Mouse (Mus musculus): Measurements from ENCODE around the gene Pomp.

Gene Pomp

DNA sequence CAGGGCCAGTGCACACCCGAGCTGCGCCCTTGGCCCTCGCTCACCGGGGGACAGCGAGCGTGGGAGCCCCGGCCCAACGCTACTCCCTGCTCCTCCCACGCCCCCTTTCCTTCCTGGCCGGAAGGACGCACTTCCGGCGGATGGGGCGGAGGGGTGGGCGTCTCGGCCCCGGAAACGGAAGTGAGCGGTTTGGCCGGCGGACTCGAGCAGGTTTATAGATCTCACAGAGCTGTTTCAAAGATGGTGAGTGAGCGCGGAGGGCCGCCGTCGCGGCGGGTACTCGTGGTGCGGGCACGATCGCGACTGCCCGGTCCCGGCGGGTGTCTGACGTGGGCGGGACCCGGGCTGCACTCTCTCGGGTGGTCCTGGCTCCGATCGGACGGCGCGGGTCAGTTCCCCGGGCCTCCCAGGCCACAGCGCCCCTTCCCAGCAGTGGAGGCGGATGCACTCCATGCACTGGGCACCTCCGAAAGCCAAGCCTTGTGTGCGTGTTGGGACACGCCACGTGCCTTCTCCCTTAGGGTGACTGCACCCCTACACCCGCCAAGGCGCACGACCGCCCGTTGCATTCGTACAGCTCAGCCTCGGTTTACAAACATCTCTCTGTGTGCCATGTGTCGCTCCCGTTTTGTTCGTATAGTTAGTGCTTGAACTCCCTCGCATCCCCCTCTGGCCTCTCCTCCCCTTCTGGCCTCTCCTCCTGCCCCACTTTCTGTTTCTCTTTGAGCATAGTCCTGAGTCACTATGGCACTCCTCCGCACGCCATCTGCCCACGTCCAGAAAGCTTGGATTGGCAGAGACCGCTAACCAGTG, at the start of gene Pomp:
TSS of gene Pomp (plus strand) at position 13 of the 813 bp plus-strand sequence.
- peak; percentile 78 for DNase-seq

DNA sequence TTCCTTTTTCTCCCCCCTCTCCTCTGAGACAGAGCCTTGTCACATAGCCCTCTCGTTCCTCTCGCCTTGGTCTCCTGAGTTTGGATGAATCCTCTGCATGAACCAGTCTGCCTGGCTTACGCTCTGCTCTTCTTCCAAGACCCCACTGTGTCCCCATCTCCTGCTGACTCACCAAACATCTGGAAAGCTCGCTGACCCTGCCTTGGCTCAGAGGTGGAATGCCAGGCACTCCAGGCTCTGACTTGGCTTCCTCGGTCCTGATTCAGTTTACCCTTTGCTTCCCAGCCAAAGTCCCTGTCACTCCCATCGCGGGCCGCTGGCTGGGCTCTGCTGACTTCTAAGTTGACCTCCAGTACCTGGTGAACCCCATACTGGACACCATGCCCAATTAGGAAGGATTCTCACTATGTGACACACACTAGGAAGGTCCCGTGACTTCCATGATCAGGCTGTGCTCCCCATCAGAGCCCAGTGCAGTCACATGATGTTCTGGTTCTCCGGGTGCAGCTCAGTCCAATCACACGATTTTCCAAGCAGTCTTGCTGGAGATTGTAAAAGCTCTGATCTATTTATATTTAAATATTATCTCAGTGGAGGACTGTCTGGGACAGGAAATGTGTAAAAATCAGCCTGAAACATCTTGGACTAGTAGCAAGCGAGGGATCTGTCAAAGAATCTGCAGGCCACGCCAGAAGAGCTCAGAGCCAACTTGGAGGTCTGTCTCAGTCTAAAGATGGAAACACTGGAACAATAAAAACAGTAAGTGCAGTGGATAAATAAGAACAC, 47.8 kb upstream of the Pomp start:
- no peak for DNase-seq

DNA sequence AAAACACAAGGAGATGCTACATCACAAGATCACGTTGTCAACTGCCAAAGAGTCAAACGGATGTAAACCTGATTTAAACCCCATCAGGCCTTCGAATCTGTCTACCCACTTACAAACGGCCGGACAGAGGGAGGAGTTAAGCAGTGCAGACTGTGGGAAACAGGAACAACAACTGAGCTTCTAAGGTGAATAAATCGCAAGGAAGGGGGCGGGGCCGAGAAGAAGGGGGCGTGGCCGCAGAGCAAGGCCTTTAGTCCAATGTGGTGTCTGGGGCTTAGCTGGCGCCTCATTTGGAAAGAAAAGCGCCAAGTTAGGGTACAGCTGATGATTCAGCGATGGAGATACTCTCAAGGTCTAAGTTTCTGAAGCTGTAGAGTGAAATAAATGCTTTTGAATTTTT, 45.3 kb upstream of the Pomp start:
- DNase-seq, result no peak

DNA sequence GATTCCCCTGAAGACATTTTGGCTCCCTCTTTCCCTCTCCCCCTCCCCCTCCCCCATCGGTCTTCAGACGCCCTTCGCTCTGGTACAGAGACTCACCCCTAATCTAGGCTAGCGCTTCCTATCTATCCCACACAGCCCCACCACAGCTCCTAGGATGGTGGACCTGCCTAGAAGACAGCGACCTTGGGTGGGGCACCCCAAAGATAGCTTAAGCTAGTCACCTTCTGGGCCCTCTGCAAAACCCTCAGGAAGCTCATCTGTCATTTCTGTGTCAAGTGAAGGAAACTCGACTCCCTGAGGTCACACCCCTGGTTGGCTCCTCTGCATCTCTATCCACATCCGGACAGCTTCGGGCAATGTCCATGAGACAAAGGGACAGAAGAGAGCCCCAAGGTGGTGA, 44.7 kb upstream of the Pomp start:
- DNase-seq, result no peak

DNA sequence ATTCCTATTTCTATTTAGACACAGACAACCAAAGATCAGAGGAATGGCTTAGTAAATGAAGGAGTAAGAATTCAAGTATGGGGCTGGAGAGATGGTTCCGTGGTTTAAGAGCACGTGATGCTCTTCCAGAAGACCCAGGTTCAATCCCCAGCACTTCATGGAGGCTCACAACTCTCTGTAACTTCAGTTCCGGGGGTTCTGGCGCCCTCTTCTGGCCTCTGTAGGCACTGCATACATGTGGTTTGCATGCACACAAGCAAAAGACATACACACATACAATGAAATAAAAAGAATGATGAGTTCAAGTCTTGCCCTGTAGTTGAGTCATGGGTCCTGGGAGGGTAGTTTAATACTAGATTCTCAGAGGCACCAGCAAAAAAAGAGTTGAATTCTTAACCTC, 43.8 kb upstream of the Pomp start:
- DNase-seq, result no peak

DNA sequence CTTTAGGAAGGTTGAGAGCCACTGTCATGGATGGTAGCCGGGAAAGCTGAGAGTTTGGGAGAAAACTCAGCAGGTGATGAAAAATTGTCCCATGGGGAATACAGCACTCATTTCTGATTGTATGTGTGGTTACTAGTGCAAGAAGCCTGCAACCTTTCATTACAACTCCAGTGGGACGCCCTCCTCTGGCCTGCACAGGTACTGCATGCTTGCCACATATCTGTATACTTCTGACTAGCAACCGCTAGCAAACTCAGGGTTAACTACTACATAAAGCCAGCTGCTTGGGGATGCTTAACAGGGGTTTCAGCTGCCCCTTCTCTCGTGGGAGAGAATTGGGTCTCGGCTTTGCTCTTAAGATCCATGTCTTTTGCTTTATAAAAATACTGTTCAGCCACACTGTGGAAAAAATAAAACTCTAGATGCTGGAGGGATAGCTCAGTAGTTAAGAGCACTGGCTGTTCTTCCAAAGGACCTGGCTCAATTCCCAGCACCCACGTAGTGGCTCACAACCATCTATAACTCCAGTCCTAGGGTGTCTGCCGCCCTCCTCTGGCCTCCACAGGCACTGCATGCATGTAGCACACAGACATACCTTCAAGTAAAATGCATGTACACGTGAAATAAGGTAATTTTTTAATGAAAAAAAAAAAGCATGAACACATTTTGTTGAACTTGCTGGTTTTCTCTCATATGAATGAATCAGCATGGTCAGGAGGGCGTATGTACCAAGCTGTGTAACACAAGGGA, 42.3 kb upstream of the Pomp start:
- no peak for DNase-seq

DNA sequence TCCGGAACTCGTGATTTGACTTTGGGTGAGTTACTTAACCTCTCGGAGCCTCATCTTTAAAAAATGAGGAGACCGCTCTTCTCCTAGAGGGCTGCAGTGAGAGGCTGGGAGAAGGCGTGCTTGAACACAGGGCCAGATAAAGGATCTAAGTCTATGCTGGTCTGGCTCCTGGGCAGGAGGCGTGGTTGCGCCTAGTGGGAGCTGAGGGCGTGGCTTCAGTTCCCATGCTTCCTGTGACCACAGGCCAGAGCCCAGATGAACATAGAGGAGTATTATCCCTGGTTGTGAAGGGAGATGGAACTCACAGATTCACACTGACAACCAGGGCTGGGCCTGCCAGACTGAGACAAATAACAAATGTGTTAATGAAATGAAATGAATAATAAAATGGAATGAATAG, 41.4 kb upstream of the Pomp start:
- no peak for DNase-seq

DNA sequence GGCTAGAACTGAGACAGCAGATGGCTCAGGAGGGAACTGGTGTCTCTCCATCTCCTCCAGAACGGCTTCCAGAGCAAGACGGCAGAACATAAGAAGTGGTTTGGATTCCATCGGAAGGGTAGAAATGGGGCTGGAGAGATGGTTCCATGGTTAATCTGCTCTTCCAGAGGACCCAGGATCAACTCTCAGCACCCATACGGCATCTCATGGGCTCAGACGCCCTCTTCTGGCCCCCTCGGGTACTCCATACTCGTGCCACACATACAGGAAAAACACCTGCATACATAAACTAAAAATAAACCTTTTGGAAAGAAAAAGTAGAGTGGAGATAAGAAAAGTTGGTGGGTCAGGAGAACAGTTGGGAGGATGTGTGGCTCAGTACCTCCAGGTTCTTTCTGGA, 40.4 kb upstream of the Pomp start:
- DNase-seq, result no peak

DNA sequence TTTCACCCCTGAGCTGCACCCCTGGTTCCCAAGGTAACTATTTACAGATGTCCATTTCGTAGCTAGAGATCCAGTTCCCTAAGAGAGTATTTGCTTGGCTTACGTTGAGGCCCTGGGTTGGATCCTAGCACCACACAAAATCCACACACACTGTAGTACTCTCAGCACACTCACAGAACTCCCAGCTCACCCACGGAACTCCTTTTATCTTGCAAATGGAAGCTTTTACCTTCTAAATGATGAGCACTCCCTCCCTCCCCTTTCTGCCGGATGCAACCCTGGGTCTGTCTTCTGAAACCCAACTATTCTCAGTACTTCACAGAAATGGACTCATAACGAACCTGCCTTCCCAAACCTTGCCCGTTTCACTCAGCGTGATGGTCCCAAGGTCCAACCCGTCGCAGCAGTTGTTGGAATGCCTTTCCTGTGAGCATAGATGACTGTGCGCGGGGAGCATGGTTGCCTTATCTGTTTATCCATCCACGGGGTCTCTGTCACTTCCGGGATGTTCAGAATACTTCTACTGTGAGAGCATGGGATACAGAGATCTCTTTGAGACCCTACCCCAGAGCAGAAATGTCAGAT, 36.1 kb upstream of the Pomp start:
- DNase-seq, result no peak

DNA sequence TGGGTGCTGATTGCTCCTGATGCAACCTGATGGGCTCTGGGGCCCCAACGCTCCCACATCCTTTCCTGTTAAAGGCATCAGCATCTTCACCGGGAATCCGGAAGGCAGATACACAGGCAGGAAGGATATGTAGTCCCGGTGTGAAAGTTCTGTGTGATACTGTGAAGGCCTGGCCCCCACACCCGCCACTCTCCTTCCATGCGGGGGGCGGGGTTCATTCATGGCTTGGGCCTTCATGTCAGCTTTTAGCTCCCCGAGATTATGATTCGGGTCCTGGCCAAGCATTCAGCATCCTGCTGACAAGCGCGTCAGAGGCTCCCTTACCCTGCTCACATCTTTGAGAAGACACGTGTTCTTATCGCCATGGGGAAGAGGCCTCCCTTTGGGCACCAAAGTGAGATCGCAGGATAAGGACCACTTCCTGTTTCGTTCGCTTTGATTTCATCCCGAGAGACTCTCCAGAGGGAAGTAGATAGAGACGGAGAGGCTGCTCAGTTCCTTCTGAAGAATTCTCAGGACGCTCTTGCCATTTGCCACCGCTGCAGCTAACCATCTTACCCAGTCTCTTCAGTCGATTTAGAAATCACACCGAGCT, 34.8 kb upstream of the Pomp start:
- no peak for DNase-seq

DNA sequence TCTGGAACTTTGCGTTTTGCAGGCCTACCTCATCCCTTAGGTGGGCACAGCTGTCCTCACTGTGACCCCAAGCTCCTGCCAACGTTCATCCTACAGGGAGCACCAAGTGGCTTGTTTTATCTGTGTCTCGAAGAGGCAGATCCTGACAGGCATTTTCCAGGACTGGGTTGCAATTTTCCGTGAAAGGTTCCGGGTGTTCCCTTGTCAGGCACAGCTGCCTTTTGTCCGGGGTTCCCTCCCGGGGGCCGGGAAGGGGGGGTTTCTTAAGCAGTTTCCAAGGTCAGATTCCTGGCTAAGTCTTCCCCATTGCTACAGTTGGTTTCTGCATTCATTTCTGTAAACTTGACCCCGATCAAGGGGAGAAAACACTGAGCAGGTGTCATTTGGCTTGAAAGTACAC, 34.2 kb upstream of the Pomp start:
- no peak for DNase-seq

DNA sequence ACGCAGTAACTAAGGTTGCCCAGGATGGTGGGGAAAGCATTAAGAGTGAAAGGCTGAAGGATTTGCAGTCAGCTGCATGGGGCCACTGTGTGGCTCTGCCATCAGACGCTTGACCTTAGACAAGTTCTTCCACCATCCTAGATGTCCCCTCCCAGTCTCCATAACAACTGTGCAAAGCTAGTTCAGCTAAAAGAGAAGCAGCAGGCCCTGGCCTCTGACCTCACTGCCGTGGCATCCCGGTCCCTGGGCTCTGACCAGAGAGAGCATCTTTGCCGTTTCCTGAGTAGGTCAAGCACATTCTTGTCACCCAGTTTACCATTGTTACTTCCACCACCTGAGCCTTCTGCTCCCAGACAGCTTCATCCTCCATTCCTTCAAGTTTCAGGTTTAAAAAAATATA, 33.7 kb upstream of the Pomp start:
- no peak for DNase-seq

DNA sequence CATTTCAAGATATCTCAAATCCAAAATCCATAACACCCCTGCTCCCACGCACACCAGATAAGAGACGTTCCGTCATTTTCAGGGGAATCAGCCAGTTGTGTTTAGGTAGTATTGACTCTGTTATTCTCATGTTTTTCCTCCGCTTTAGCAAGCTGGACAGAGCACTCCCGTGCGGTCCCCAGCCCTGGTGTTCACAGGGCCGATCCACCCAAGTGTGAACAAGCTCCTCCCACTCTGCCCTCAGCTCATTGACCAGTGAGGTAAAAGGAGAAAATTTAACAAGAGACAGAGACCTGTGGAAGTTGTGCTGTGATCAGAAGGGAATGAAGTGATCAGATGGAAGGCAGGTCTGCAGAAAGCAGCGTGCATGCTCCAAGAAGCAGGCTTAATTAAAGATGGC, 31.4 kb upstream of the Pomp start:
- DNase-seq, result no peak

DNA sequence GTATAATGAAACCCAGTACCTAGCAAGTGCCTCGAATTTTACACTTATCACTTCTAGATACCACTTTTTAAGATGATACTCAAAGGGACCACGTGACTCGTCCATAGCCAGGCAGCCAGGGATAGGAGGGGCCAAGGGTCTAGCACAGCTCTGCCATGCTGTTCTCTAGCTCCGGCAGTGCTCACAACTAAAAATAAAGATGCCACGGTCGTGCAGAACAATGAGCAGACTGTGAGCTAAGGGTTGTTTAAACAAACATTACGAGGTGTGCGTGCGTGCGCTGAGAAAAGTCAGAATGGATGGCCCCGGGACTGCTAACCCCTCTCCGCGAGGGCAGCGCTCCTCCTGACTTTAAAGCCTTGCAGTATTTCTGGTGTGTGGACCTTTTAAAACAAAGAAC, 27.4 kb upstream of the Pomp start:
- no peak for DNase-seq

DNA sequence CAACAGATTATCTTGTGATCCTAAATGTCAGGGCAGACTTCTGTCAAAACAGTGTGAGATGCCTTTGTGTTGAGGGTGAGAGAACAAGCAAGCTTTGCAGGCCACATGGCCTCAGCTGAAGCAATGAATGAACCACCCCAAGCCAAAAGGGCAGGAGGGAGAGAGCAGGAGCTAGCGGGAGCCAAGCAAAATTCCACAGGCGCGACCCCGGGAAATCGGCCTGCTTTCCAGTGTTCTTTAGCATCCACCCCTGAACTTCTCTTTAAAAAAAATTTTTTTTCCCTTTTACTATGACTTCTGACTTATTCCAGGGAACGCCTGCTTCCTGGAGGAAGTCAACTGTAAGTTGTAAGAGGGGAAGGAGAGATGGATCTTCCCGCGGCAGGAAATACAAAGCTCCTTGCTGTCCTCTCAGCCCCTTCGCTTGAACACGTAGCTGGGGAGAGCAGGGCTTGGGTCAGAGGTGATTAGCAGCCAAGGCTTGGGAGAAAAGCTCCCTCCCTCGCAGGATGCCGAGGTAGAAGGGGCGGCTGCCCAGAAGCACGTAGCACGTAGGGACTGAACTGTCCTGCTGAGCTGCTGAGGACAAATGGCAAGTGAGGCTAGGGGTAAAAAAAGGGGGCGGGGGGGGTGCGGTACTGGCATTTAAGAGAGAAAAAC, 25.3 kb upstream of the Pomp start:
- DNase-seq, result no peak

DNA sequence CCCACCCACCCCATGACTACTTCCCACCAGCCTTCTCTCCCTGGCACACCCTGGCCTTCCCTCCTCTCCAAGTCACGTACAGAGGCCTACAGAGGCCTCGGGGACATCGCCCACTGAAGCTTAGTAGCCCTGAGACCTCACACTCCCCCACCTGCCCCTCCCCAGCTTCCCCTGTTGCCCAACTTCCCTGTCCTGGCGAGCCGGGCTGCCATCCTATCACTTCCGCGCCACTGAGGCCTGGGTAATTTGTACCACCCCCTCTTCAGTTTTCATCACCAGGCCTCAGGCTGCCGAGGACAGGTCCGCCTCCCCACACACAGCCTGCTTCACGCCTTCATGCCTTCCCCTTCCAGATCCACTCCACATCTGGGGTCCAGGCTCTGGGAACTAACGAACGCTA, 20.8 kb upstream of the Pomp start:
- DNase-seq, result no peak

DNA sequence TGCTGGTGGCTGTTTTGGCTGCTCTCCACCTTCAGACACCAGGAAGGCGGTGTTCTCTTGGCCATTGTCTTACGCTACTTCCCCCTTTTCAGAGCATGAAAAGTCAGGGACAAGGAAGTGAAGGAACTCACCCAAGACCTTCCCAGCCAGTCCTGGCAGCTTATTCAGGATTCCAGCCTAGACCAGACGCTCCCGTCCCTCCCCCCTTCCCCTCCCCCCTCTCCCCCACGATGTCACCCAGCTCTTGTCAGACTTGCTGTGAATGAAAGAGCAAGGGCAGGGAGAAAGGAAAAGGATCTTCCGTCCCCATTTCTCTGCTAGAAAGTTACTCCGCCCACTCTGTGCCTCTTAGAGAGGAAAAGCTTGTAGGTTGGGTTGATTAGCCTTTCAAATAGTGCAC, 16.9 kb upstream of the Pomp start:
- DNase-seq, result no peak

DNA sequence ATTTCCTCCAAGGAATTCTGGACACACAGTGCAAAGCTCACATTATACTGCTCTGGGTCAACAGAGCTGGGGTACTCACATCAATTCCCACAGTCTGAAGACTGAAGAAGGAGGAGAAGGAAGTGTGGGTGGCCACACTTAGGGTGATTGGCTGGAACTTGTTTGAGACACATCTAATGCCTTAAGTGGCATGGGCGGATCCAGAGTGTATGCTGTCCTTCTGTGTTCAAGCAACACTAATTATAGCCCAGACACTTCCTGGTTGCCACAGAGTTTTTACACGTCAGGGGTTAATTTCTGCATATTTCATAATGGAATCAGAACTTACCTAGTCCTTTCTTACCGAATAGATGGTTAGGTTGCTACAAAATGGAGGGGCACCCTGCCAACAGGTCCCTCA, 14.9 kb upstream of the Pomp start:
- no peak for DNase-seq

DNA sequence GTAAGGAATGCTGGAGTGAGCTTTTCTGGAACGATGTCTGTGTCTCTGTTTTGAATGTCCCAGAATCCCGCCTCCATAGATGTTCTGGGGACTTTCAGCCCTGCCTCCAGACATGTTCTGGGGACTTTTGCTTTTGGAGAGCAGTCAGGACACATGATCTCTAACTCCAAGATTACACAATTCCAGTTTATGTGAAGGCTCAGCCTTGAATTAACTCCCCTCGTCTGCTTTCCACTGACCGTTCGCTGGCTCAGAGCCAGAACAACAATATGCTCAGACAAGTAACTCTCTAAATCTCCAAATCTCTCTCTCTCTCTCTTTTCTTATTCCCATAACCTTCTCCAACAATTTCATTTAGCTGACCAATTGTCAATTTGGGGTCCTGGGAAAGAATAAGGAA, 12.9 kb upstream of the Pomp start:
- DNase-seq, result no peak

DNA sequence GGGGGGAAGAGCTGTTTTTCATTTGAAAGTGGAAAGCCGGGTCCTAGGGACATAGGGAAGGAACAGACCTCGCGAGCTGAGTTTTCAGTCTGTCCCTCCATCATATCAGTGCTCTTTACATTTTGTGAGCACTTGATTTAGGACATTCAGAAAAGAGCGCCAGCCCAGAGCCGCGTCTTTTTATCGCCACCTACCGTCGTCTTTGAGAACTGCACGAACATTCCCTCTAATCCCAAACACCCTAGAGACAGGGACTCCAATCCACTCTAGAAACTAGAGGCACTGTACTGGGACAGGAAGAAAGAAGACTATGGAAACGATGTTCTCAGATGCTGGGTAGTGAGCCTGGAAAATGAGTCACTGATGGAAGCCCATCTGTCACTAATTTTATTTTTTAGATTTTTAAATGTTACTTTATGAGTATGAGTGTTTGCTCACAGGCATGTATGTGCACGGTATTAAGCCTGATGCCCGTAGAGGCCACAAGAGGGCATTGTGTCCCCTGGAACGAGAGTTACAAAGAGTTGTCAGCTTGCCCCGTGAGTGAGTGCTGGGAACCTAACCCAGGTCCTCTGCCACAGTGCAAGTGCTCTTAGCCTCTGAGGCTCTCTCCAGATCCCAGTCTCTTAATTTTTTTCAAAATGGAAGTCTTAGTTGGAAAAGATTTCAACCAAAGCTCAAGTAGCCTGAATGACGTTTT, 11.9 kb upstream of the Pomp start:
- peak; percentile 71 for DNase-seq

DNA sequence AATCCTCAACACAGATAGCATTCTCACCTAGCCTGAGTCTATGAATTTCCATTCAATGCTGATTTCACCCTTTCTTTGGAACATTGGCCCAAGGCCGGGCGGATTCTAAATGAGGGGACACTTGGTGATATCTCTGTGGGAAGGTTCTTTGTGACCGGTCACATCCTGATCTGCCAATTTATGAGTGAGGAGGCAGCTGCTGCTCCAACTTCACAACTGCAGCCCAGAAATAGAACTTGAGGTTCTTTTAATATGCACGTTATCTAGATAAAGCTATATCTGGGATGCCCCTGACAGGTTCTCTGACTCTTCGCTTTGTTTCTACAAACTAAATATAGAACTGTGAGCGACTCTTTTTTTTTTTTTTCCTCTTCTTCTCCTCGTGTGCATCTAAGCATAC, 10.1 kb upstream of the Pomp start:
- no peak for DNase-seq

DNA sequence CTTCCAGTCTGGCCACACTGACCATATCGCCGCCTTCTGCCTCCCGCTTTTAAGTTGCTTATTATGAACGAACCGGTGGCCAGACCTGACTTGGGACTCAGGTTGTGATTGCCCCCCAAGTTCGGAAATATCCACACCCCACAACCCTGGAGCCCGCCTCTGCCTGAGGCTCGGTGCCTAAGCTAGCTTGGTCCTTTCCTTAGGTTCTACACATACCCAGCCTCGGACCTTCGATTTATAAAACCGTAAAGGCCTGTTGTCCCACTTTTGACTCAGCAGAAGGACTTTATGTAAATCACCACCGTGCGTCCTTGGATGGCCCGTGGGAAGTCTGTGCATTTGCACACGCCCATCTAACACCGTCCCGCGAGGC, 199 bp upstream of the Pomp start:
- no peak for DNase-seq

Data from cerebellum, adult 8-10 months (tissue).